Mouse (Mus musculus) thymus, adult 2 months (tissue): ENCODE measurements around the gene Cnot1.

ENCODE experiments used
- CTCF ChIP-seq: fragments of 200-500 bp; IDR thresholded peaks from 2 replicates; pipeline ENCODE4 v1.5.1; 2012; ENCODE audit warnings: mild to moderate bottlenecking, control low read depth, low read length, moderate library complexity, borderline replicate concordance; ENCODE audit not compliant: control insufficient read depth, poor library complexity, insufficient read depth; ENCODE audit errors: extremely low read depth
- POLR2A ChIP-seq: fragments of 200-500 bp; IDR thresholded peaks from 2 replicates; pipeline ENCODE4 v1.6.1; 2012; ENCODE audit warnings: mild to moderate bottlenecking, low read length, control low read depth, moderate library complexity; ENCODE audit not compliant: control insufficient read depth, poor library complexity, insufficient read depth; ENCODE audit errors: extremely low read depth

DNA sequence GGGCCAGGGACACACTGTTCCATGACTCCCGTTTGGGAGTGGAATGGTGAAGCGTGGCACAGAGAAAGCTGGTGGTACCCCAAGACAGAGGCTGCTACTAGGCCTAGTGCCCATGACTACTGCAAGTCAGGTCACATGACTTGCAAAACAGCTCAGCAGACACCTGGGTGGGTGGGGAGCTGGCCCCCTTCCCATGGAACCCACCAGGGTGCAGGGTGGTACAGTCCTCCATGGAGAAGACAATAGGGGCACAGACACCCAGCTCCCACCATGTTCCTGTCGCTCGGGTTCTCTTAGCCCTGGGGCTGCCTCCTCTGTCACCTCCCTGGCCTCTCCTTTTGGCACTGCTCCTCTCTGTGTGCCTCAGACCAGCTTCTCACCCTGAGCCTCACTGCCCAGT is 105.5 kb downstream of the Cnot1 start:
- TF ChIP-seq CTCF, result no peak
- no peak for TF ChIP-seq POLR2A
